ENCODE assay signal across 23 mouse cellular contexts in the genomic region with DNA sequence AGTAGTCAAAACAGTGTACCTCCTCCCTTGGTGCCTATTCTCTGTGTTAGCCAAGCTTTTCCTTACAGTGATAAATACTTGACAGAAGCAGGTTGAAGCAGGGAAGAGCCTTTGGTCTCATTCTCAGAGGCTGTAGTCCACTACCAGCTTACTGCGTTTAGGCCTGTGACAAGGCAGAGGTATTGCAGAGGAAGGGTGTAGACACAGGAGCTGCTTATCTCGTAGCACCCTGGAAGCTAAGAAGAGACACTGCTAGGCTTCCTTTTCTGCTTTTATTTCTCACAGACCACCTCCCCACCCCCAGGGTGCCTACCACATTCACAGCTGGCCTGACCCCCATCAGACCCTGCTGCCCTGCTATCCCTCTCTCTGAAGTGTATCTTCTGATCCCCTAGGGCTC. TPM values are rescaled to one million over a fixed set of nuclear protein-coding genes. Genes with fewer than 3 reads are reported as not detected.
DNase-seq lines count a peak whose midpoint lies in the region; ATAC-seq and TF ChIP-seq lines count a peak whose summit lies in the region.
"Had no signal": no experiment of that assay in that cellular context is flagged by ENCODE, and none has a peak within 500 bp of the region (broad histone marks: within the 10 kb centered on the region; RNA-seq: fewer than 3 reads in every experiment).

No protein-coding gene starts in this region.

- no peak for ATAC-seq in liver, postnatal 0 days
- ATAC-seq in liver, embryonic 12.5 days, result peak; percentile 84; the same call in 1 of the 2 replicates
- peak; percentile 50; the same call in 1 of the 2 replicates for ATAC-seq in liver, embryonic 16.5 days (ENCODE audit: low read depth)
- ATAC-seq: activated CD4-positive, CD25-positive, alpha-beta regulatory T cell, adult 4 months; CD4-positive, CD25-positive, alpha-beta regulatory T cell, adult 4 months; forebrain, embryonic 15.5 days; hindbrain, embryonic 16.5 days; Patski had no signal

- peak; percentile 9 for DNase-seq in liver
- DNase-seq in liver, postnatal 0 days, result no peak
- DNase-seq in adrenal gland, postnatal 4 days (ENCODE audit: low spot score in 2 of 2), result no peak
- no peak for DNase-seq in thymus, postnatal 0 days (ENCODE audit: low spot score)
- no peak for DNase-seq in cerebellum, adult 8-10 months
- DNase-seq: adrenal gland, postnatal 14 days; B cell, adult 2 months; cerebellum, adult 9-10 months; cerebellum, postnatal 25 days; gastrocnemius, postnatal 36 days; heart, adult 11 months; heart, postnatal 36 days had no signal

- no peak overlapping the region for H3K4me2 ChIP-seq in liver, postnatal 0 days (ENCODE audit: low read depth, low read length)
- H3K4me2 ChIP-seq in liver, embryonic 12.5 days, result no peak overlapping the region
- H3K4me2 ChIP-seq in liver, embryonic 16.5 days (ENCODE audit: low read depth, low read length), result no peak overlapping the region
- H3K4me2 ChIP-seq: forebrain, embryonic 15.5 days; heart, embryonic 13.5 days; hindbrain, embryonic 12.5 days had no signal

- no peaks in the 10 kb centered on the region for H3K9me3 ChIP-seq in liver, postnatal 0 days (ENCODE audit: low read length)
- no peaks in the 10 kb centered on the region for H3K9me3 ChIP-seq in liver, embryonic 12.5 days (replicated peaks)
- no peaks in the 10 kb centered on the region for H3K9me3 ChIP-seq in liver, embryonic 16.5 days (replicated peaks; ENCODE audit: control insufficient read depth, low read length)
- H3K9me3 ChIP-seq: forebrain, embryonic 10.5 days; forebrain, embryonic 15.5 days; G1E; heart, embryonic 13.5 days; hindbrain, embryonic 12.5 days had no signal

- no peak overlapping the region for H3K4me3 ChIP-seq in liver, postnatal 0 days (ENCODE audit: low read depth, low read length)
- H3K4me3 ChIP-seq in liver, embryonic 12.5 days, result no peak overlapping the region
- H3K4me3 ChIP-seq in liver, embryonic 16.5 days (ENCODE audit: low read depth, low read length), result no peak overlapping the region
- H3K4me3 ChIP-seq: forebrain, embryonic 10.5 days; forebrain, embryonic 15.5 days; heart, embryonic 13.5 days; hindbrain, embryonic 12.5 days had no signal

- WGBS in liver, postnatal 0 days (ENCODE audit: insufficient replicate concordance), result 50% methylated on average over 2 of the region's 2 CpGs
- WGBS in liver, embryonic 12.5 days (ENCODE audit: insufficient replicate concordance), result 35% methylated on average over 2 of the region's 2 CpGs
- 24% methylated on average over 2 of the region's 2 CpGs for WGBS in liver, embryonic 16.5 days (ENCODE audit: insufficient replicate concordance)

- H3K4me1 ChIP-seq in liver, postnatal 0 days (ENCODE audit: insufficient read depth), result no peaks in the 10 kb centered on the region
- H3K4me1 ChIP-seq in liver, embryonic 12.5 days, result peaks cover 15% of the 10 kb centered on the region
- no peaks in the 10 kb centered on the region for H3K4me1 ChIP-seq in liver, embryonic 16.5 days (ENCODE audit: control insufficient read depth, low read depth, low read length)
- H3K4me1 ChIP-seq: forebrain, embryonic 10.5 days; forebrain, embryonic 15.5 days; heart, embryonic 13.5 days; hindbrain, embryonic 12.5 days had no signal

- H3K9ac ChIP-seq in liver, postnatal 0 days (replicated peaks), result no peak overlapping the region
- H3K9ac ChIP-seq in liver, embryonic 12.5 days, result no peak overlapping the region
- H3K9ac ChIP-seq in liver, embryonic 16.5 days (ENCODE audit: low read depth, low read length), result no peak overlapping the region
- H3K9ac ChIP-seq: forebrain, embryonic 15.5 days; heart, embryonic 13.5 days; hindbrain, embryonic 12.5 days had no signal

- no peaks in the 10 kb centered on the region for H3K36me3 ChIP-seq in liver, postnatal 0 days (replicated peaks; ENCODE audit: insufficient read depth, low read length)
- H3K36me3 ChIP-seq in liver, embryonic 12.5 days, result no peaks in the 10 kb centered on the region
- H3K36me3 ChIP-seq in liver, embryonic 16.5 days (ENCODE audit: control insufficient read depth, insufficient read depth), result no peaks in the 10 kb centered on the region
- H3K36me3 ChIP-seq: forebrain, embryonic 10.5 days; forebrain, embryonic 15.5 days; G1E; heart, embryonic 13.5 days; hindbrain, embryonic 12.5 days had no signal

- no peak overlapping the region for H3K27ac ChIP-seq in liver, postnatal 0 days (ENCODE audit: low read depth)
- no peak overlapping the region for H3K27ac ChIP-seq in liver, embryonic 12.5 days
- no peak overlapping the region for H3K27ac ChIP-seq in liver, embryonic 16.5 days (ENCODE audit: low read length)
- H3K27ac ChIP-seq: forebrain, embryonic 10.5 days; forebrain, embryonic 15.5 days; heart, embryonic 13.5 days; hindbrain, embryonic 12.5 days had no signal

- no peaks in the 10 kb centered on the region for H3K27me3 ChIP-seq in liver, postnatal 0 days (ENCODE audit: insufficient read depth, low read length)
- no peaks in the 10 kb centered on the region for H3K27me3 ChIP-seq in liver, embryonic 12.5 days (replicated peaks)
- no peaks in the 10 kb centered on the region for H3K27me3 ChIP-seq in liver, embryonic 16.5 days (ENCODE audit: control insufficient read depth, insufficient read depth, low read depth, low read length)
- H3K27me3 ChIP-seq: forebrain, embryonic 15.5 days; heart, embryonic 13.5 days; hindbrain, embryonic 12.5 days; Patski had no signal

- TF ChIP-seq CTCF in liver, postnatal 0 days (IDR thresholded peaks at IDR 0.05; ENCODE audit: low read depth), result no peak

- TF ChIP-seq EP300 in liver, postnatal 0 days (IDR thresholded peaks at IDR 0.05; ENCODE audit: low read depth), result no peak

RNA-seq across cellular contexts. Expression of gene Sp4, which starts 37.0 kb away (rescaled TPM):
- 2.5 and 3.0 TPM in 2 replicates for polyA plus RNA-seq in liver, postnatal 0 days (2015; fragmentation: Nextera tagmentation; extraction: Ambion mirVana)
- polyA plus RNA-seq in liver, embryonic 12.5 days (2016; fragmentation: Nextera tagmentation; extraction: Ambion mirVana), result 7.2 and 7.6 TPM in 2 replicates
- 5.7 and 6.0 TPM in 2 replicates for polyA plus RNA-seq in liver, embryonic 16.5 days (2015; fragmentation: Nextera tagmentation; extraction: Ambion mirVana)
- 10 to 100 TPM; 12.3 to 13.7 TPM for total RNA-seq in adrenal gland, postnatal 4 days (2021)
- polyA plus RNA-seq in thymus, postnatal 0 days (2015; fragmentation: Nextera tagmentation; extraction: Ambion mirVana), result 12.7 and 13.7 TPM in 2 replicates
